Mouse (Mus musculus) embryonic fibroblast, embryonic 13.5 days (primary cell): ENCODE data around the gene Adm2. TPM values are rescaled to one million over a fixed set of nuclear protein-coding genes. Genes with fewer than 3 reads are reported as not detected.

Experiments used
- H3K27ac ChIP-seq: 2 replicates; pipeline ENCODE4 v1.5.1; 2012; ENCODE audit warnings: low read length, control low read depth, inconsistent platforms; ENCODE audit not compliant: insufficient read depth
- H3K4me1 ChIP-seq: 2 replicates; pipeline ENCODE4 v1.6.1; 2011; ENCODE audit warnings: low read length; ENCODE audit not compliant: control insufficient read depth, insufficient read depth
- H3K4me3 ChIP-seq: 2 replicates; pipeline ENCODE4 v1.5.1; 2011; ENCODE audit warnings: mild to moderate bottlenecking, control low read depth, low read length; ENCODE audit not compliant: insufficient read depth
- CTCF ChIP-seq: IDR thresholded peaks from 2 replicates; pipeline ENCODE4 v1.5.1; 2011; ENCODE audit warnings: mild to moderate bottlenecking, control low read depth, low read length, moderate library complexity, borderline replicate concordance; ENCODE audit not compliant: insufficient read depth
- POLR2A ChIP-seq: IDR thresholded peaks from 2 replicates; pipeline ENCODE4 v1.6.1; 2011; ENCODE audit warnings: low read depth, mild to moderate bottlenecking, control low read depth, low read length, moderate library complexity
- polyA plus RNA-seq: library from polyadenylated mRNA; stranded (reverse); fragments of >200 nt; gene quantifications from 2 replicates; pipeline ENCODE4 v1.2.4, GENCODE M21; 2011; ENCODE audit warnings: low read depth; ENCODE audit not compliant: missing spikeins, insufficient read length

Gene Adm2
- polyA plus RNA-seq, 1 experiment, result 8.4 TPM

GRCm38 (mm10) chr15:89352054-89352453, 29.5 kb downstream of the Adm2 start:
- Histone ChIP-seq H3K4me1 (no peaks in the 10 kb centered on the region), H3K27ac (no peak overlapping the region), H3K4me3 (no peak overlapping the region)
- TF ChIP-seq CTCF, result no peak

- Histone ChIP-seq H3K4me3 (no peak overlapping the region), H3K27ac (no peak overlapping the region), H3K4me1 (no peaks in the 10 kb centered on the region)
- no peak for TF ChIP-seq POLR2A
- no peak for TF ChIP-seq CTCF
Measured at GRCm38 (mm10) chr15:89352795-89353194, 30.3 kb downstream of the Adm2 start.

- TF ChIP-seq CTCF (no peak), POLR2A (no peak)
- Histone ChIP-seq H3K4me3 (no peak overlapping the region), H3K27ac (no peak overlapping the region), H3K4me1 (no peaks in the 10 kb centered on the region)
Measured at GRCm38 (mm10) chr15:89353837-89354236, 31.3 kb downstream of the Adm2 start.

- Histone ChIP-seq H3K27ac (no peak overlapping the region), H3K4me1 (no peaks in the 10 kb centered on the region)
Measured at GRCm38 (mm10) chr15:89354455-89354854, 31.9 kb downstream of the Adm2 start.

GRCm38 (mm10) chr15:89355241-89356187, 33.0 kb downstream of the Adm2 start, which contains the start of the genes Lmf2 and Ncaph2:
Lmf2 (minus strand) TSS chr15:89355659.
Ncaph2 (plus strand) TSS chr15:89355719.
- Histone ChIP-seq H3K4me1 (no peaks in the 10 kb centered on the region), H3K4me3 (peak within 1 kb of the TSS; percentile 85), H3K27ac (peak within 1 kb of the TSS; percentile 74)
- no peak for TF ChIP-seq CTCF
- TF ChIP-seq POLR2A, result peak; percentile 85

More at GRCm38 (mm10) chr15:89354455-89354854, 31.9 kb downstream of the Adm2 start:
- H3K4me3 ChIP-seq, result peak overlapping the region; percentile 83
- no peak for TF ChIP-seq CTCF
- TF ChIP-seq POLR2A, result no peak

- peak overlapping the region; percentile 85 for H3K4me3 ChIP-seq
- H3K4me1 ChIP-seq, result no peaks in the 10 kb centered on the region
- H3K27ac ChIP-seq, result peak overlapping the region; percentile 74
- TF ChIP-seq CTCF (no peak), POLR2A (peak; percentile 56)
Measured at GRCm38 (mm10) chr15:89356372-89356771, 33.9 kb downstream of the Adm2 start.

GRCm38 (mm10) chr15:89358784-89359183, 36.3 kb downstream of the Adm2 start:
- Histone ChIP-seq H3K27ac (no peak overlapping the region), H3K4me1 (no peaks in the 10 kb centered on the region), H3K4me3 (no peak overlapping the region)
- no peak for TF ChIP-seq POLR2A
- no peak for TF ChIP-seq CTCF

- no peaks in the 10 kb centered on the region for H3K4me1 ChIP-seq
- TF ChIP-seq POLR2A (no peak), CTCF (no peak)
Measured at GRCm38 (mm10) chr15:89363051-89363450, 40.5 kb downstream of the Adm2 start.

GRCm38 (mm10) chr15:89365141-89365551, 42.6 kb downstream of the Adm2 start:
- Histone ChIP-seq H3K4me3 (no peak overlapping the region), H3K4me1 (no peaks in the 10 kb centered on the region), H3K27ac (no peak overlapping the region)
- no peak for TF ChIP-seq POLR2A

More at GRCm38 (mm10) chr15:89363051-89363450, 40.5 kb downstream of the Adm2 start:
- Histone ChIP-seq H3K27ac (no peak overlapping the region), H3K4me3 (no peak overlapping the region)

- H3K4me3 ChIP-seq, result no peak overlapping the region
- no peak overlapping the region for H3K27ac ChIP-seq
- TF ChIP-seq CTCF (no peak), POLR2A (no peak)
- no peaks in the 10 kb centered on the region; the same call in 1 of the 2 replicates for H3K4me1 ChIP-seq
Measured at GRCm38 (mm10) chr15:89372068-89372467, 49.5 kb downstream of the Adm2 start.

GRCm38 (mm10) chr15:89372536-89372935, 50.0 kb downstream of the Adm2 start:
- H3K27ac ChIP-seq, result no peak overlapping the region
- TF ChIP-seq CTCF (no peak), POLR2A (no peak)
- peak overlapping the region; percentile 54 for H3K4me3 ChIP-seq
- H3K4me1 ChIP-seq, result no peaks in the 10 kb centered on the region; the same call in 1 of the 2 replicates
